Mouse (Mus musculus) thymus, postnatal 0 days (tissue): Measurements from ENCODE around the gene Wls. TPM values are rescaled to one million over a fixed set of nuclear protein-coding genes. Genes with fewer than 3 reads are reported as not detected.

Experiments used
- DNase-seq: peaks from one replicate; pipeline ENCODE4 v3.0.0-alpha.2; 2015; ENCODE audit warnings: low spot score
- polyA plus RNA-seq: library from polyadenylated mRNA; unstranded; fragments of >200 nt; fragmentation: Nextera tagmentation; extraction: Ambion mirVana; gene quantifications from 2 replicates; pipeline ENCODE4 v1.2.1, GENCODE M21; 2015

Gene Wls
- polyA plus RNA-seq, 1 experiment from 2014 or later: 55.4 TPM

- DNase-seq: no peak
Measured at GRCm38 (mm10) chr3:159907329-159907728, 67.9 kb downstream of the Wls start.

GRCm38 (mm10) chr3:159917328-159918090 is 78.0 kb downstream of the Wls start:
- no peak for DNase-seq

Other genes starting within 250 kb of the Wls start
- not detected in 2 replicates for gene Rpe65, start 240.5 kb upstream of the Wls start, polyA plus RNA-seq